Mouse (Mus musculus) cerebral cortex, adult 2 months (tissue): ENCODE results near the gene Adrm1.

Experiments
- WGBS: fragments of 180-500 bp; shearing (Covaris S2); methylation state at CpG from one replicate; pipeline ENCODE4 v1.1.7; 2018; 5-methylcytosine and 5-hydroxymethylcytosine counted together

Adrm1 gene

DNA sequence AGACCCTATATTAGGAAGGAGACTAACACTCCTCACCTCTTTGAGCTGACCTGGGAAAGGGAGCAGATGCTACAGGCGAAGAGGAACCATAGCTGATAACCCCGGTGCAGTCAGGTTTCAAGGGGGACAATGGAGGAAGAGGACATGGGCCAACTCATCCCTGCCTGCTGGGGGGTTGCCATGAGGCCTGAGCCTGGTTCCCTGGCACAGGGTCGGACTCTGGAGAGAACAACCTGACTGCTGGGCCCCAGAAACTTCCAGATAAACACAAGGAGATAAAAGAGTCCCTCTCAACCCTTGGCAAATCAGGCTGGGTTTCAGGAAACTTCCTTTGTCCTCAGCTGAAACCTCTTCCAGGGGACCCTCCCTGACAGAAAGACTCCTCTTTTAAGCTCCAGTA is 47.0 kb downstream of the Adrm1 start:
- WGBS = 81% methylated on average over 3 of the region's 3 CpGs

GRCm38 (mm10) chr2:180218677-180219076 is 47.4 kb downstream of the Adrm1 start:
- 63% methylated on average over 5 of the region's 5 CpGs for WGBS

- 77% methylated on average over 15 of the region's 15 CpGs for WGBS
These were observed 48.1 kb downstream of the Adrm1 start for GRCm38 (mm10) chr2:180219145-180219943.

GRCm38 (mm10) chr2:180220165-180220564 is 48.9 kb downstream of the Adrm1 start:
- 84% methylated on average over 9 of the region's 9 CpGs for WGBS

GRCm38 (mm10) chr2:180221051-180221450 is 49.8 kb downstream of the Adrm1 start:
- WGBS = 64% methylated on average over 9 of the region's 9 CpGs

DNA sequence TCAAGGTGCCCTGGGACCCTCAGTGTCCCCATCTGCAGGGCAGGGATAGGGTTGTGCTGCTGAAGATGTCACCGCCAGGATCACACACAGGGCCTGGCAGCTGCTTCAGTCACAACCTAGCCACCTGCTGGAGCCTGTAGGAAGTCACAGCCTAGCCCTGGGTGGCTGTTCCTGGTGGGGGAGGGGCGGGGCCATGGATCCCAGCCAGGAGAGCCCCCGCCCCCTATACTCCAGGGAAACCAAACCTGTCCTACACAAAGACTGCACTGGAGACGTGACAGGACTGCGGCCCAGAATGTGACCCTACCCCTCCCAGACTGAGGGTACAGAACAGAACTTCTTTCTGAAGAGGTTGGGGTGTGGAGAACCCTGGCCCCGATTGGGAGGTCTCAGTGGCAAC is 51.0 kb downstream of the Adrm1 start:
- 45% methylated on average over 6 of the region's 6 CpGs for WGBS

DNA sequence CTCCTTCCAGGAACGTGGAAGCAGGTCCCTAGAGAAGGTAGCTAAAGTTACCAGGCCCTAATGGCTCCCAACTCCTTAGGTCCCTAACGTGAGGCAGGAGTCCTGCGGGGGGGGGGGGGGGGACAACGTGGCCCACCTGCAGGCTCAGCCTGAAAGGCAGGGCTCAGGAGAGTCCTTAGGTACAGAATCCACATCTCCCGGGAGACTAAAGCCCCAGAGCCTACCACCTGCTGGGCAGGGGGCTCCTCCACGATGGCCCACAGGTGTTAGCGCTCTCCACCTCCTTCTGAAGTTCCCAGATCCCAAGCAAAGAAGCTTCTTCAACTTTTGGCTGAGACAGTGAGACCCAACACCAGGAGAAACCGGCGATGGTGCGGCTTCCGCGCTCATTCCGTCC is 53.4 kb downstream of the Adrm1 start:
- WGBS = 27% methylated on average over 13 of the region's 13 CpGs

DNA sequence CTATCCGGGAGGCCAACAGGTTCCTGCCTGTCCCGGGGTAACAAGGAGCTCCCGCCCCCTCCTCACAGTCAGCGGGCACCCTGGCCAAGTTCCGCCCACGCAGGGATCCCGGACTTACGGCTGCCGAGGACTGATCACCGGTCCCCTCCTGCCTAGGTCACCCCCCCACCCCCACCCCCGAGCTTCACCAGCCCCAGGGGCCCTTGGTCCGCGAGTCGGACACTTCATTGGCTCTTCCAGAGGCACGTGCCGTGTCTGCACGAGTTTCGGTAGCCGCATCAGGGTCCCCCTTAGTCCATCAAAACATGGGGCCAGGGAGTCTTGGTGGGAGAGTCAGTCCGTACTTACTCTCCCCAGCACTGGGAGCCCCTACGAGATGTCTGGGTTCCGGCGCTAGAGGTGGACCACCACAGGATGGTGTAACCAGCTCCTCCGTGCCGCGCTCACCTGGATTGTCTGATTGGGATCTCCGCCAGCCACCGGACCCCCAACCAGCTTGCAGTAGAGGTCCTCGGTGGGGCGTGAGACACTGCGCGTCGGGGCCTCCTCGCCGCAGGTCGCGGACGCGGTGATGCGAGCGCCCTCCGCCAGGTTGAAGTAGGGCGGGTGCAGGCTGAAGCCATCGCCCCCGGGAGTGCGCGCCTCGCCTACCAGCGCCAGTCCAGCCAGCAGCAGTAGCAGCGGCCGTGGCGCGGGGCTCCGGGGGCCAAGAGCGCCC is 53.9 kb downstream of the Adrm1 start:
- WGBS = 1% methylated on average over 55 of the region's 55 CpGs
